Mouse (Mus musculus) lung, postnatal 10 days (tissue): ENCODE measurements around the gene Hoxb8.

Experiments
- DNase-seq: peaks from one replicate; pipeline ENCODE4 v3.0.0; 2021

Gene Hoxb8

DNA sequence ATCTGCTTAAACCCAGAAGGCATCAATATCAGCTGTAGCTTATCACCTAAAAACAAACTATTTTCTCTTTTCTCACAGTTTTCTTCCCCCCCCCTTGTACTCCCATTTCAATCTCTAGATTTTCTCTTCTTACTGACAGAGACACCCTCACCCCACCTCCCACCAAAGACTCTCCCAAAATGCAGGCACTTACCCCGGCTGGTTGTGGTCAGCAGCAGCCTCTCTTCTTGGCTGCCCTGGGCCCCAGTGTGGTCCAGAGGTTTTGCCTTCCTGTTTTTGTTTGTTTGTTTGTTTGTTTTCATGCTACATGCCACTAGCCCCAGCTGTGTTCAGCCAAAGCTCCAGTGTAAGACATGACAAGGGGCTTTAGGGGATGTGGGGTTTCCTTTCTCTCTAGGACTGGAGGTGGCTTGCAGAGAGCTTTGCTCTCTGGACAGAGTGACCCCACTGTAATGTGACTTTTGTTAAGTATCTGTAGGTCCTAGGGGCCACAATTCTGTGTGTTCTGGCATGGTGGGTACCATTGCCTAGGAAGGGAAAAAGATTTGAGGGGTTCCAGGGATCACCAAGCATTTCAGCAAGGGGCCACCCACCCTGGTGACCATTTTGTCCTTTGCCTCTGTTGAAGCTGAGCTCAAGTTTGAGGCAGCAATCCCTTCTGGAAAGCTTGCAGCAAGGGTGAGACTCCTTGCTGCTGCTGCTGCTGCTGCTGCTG lies 13.5 kb upstream of the Hoxb8 start:
- DNase-seq, result no peak

DNA sequence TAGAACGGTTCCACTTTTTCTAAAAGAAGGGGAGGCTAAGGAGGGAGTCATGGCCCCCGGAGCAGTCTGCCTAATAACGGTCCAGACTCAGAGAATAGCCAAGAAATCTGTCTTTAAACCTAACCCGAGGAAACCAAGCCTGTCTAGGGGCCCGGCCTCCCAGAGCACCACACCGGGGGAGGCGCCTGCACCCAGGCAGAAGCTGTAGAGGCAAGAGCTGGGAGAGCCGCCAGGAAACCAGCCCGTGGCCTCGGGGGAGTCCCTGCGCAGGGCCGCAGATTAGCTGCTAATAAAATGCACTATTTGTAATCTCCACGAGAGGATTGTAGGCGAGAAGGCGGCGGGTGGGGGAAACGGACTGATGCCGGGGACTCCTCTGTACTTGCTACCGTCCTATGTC lies 11.8 kb upstream of the Hoxb8 start:
- DNase-seq, result peak; percentile 37

DNA sequence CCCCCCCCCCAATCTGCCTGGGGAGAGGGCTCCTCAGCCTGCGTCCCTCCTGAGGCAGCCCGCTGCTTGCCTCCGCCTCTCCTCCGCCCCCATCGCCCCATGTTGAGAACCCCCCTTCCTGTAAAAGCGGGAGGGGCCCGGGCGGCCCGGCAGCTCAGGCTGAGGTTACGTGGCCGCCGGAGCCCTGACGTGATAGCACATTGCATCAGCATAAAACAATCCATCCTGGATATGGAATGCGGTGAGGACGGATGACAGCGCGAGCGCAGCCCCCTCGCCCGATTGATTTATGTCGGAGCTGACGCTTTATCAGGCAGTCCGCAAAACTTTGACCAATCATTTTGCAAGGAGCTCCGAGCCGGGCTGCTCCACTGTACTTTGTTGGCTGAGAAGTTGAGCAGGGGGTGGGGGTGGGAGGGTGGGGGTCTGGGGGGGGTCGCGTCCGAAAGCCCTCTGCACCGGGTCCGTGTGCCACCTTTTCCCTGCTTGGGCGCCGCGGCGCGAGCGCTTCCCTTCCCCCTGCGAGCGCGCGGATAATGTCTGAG lies 10.6 kb upstream of the Hoxb8 start, which contains the start of gene Hoxb9:
TSS of gene Hoxb9 (plus strand) at position 462 of the 545 bp plus-strand sequence.
- DNase-seq, result no peak

DNA sequence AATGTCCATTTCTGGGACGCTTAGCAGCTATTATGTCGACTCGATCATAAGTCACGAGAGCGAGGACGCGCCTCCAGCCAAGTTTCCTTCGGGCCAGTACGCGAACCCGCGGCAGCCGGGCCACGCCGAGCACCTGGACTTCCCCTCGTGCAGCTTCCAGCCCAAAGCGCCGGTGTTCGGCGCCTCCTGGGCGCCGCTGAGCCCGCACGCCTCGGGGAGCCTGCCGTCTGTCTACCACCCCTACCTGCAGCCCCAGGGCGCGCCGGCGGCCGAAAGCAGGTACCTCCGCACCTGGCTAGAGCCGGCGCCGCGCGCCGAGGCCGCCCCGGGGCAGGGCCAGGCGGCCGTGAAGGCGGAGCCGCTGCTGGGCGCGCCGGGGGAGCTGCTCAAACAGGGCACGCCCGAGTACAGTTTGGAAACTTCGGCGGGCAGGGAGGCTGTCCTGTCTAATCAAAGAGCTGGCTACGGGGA lies 10.1 kb upstream of the Hoxb8 start:
- DNase-seq, result no peak

DNA sequence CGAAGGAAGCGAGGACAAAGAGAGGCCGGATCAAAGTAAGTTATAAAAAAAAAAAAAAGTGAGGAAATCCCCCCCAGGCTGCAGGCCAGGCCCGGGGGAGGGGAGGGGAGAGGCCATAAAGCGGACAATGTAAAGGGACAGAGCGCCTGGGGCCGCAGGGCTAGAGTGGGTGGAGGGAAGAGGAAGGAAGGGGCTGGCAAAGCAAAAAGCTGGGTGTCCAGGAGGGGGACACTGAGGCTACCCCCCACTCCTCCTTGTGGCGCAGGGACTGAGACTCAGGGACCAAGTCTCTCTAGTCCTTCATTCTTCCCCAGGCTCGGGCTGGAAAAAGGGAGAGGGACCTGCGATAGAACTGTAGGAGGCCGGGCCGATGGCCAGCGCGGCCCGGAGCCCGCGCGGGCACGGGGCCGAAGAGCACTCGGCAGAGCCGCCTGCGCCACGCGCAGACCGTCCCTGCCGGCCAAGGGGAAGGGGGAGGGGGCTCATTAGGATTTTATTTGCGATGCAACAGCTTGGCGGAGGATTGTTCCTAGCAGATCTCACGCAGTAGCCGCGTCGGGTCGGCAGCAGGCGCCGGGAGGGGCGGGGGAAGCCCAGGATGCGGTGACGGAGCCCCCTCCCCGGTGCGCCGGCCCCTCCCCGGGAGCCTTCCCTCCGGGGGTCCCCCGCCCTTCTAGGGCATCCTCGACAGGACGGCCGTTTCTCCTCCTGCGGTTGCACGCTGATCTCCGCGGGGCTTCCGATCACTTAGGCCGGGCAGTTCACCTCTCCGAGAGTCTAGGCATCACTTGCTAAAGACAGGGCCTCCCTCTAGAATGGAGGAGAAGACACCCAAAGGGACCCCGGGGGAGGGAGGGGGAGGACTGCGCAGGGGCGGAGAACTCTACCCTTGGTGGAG lies 9.4 kb upstream of the Hoxb8 start:
- no peak for DNase-seq

DNA sequence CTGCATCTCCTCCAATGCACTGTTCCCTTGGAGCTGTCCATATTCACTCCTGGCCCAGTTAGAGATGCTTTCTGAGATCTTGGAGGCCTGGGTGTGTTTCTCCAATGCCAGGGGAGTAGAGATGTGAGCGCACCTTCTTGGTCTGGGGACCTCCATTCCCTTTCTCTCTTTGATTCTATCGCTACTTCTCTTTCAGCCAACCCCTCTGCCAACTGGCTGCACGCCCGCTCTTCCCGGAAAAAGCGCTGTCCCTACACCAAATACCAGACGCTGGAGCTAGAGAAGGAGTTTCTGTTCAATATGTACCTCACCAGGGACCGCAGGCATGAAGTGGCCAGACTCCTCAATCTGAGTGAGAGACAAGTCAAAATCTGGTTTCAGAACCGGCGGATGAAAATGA lies 7.3 kb upstream of the Hoxb8 start:
- no peak for DNase-seq

DNA sequence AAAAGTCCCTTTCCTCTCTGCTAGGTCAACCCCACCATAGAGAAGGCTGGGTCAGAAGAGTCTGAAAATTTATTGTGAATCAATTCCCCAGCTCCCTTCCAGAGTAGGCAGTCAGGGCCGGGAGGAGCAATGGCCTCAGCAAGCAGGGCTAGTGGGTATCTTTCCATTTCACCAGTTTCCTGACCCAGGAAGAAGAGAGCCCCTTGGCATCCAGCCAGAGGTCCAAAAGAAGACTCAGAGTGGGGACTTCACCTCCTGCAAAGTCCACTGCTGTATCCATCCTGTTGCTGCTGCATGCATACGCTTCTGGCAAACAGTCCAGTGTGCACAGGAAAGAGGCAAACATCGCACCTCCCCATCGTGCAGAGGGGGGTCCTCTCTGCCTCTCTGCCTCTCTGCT lies 5.8 kb upstream of the Hoxb8 start:
- DNase-seq, result no peak

DNA sequence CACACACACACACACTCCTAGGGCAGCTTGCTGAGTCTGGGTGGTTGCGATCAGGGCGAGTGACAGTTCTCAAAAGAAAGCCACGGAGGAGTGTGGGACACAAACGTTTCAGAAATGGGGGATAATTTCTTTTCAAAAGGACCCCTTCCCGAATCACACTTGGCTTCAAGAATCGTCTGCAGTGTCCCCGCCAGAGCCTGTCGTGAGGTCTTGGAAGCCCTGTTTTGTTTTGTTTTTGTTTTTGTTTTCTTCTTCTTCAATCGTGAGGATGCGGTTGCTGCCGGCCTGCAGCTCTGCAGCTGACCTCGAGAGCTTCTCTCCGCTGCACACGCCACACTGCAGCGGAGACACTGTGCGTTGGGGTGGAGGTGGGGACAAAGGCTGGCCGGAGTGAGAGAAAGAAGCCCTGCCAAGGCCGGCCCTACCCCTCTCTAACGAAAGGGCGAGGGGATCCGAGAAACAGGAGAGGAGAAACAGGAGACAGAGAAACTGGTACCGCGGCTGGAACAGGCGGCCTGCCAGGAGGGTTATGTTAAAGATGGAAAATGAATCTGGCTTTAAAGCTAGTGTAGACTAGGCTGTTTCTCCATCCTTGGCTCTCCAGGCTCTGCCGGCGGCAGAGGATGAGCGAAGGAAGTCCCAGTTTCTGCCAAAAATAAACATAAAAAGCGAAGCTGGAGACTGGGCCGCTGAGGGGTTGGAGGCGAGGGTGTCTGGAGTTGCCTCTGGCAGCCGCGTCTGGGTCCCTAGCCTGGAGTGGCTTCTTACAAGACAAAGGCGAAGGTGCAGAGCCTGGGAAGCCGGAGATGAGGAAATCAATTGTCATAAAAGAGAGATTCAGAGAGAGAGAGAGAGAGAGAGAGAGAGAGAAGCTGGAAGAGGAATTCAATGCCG lies 4.3 kb upstream of the Hoxb8 start:
- DNase-seq, result no peak

DNA sequence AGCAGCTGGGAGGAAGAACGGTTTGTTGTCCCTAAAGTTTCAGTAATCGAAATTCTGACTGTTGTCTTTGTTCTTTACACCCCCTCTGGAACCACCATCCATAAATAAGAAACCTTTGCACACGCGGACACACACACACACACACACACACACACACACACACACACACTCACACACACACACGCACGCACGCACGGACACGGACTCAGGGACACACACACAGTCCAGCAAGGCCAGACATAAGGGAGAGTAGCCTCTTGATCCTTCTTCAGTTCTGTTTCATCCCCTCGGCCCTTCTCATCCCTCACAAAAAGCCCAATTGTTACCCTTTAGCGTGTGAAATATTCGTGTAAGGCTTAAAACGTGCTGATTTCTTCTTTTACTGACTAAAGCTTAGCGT lies 3.4 kb upstream of the Hoxb8 start:
- DNase-seq, result no peak

DNA sequence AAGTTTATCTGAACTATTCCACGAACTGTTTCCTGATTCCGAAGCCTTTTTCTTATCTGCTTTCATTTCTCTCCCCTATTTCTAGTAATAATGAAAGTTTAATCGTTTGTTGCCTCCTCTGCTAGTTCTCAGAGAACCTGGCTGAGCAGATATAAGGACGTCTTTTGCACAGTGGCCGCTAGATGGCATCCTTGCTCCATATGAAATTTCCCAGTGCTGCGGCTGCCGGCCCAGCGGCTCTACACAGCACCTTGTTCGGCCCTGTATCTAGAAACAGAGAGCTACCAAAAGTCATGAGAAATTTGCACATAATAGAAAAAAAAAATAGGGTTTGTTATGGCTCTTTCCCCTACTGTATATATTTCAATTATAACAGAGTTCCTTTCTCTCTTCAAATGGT lies 2.9 kb upstream of the Hoxb8 start:
- DNase-seq, result peak; percentile 89

DNA sequence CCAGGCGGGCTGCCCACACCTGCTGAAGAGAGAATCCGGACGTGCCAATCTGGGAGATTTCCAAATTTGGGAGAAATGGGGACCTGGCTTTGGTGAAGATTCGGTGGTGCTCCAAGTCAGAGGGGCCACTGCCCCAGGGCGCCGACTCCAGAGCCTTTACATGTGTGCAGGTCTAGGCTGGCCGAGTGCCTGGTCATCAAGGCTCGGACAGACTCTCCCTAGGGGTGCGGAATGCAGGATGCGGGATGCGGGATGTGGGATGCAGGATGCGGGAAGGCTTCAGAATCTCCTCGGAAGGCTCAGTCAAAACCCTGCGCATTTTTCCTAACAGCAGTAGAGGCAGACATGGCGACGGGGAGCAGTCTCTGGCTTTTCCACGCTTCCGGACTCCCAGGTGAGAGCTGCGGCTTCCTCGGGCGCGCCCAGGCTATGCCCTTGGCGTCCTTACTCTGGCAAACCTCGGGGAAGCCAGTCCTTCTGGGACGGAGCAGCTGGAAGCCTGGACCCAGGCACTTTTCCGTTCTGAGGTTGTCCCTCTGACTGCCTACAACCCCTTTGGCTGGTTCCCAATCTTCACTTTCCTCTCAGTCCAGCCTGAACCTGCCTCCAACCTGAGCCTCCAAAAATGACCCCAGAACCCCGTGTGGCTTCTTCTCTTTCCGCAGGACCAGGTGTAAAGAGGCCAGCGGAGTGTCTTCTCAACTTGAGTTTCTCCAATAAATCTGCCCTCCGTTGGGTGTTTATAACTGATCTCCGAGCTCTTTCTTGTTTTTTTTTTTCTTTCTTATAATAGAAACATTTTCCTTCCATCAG lies 2.1 kb upstream of the Hoxb8 start:
- DNase-seq, result no peak

DNA sequence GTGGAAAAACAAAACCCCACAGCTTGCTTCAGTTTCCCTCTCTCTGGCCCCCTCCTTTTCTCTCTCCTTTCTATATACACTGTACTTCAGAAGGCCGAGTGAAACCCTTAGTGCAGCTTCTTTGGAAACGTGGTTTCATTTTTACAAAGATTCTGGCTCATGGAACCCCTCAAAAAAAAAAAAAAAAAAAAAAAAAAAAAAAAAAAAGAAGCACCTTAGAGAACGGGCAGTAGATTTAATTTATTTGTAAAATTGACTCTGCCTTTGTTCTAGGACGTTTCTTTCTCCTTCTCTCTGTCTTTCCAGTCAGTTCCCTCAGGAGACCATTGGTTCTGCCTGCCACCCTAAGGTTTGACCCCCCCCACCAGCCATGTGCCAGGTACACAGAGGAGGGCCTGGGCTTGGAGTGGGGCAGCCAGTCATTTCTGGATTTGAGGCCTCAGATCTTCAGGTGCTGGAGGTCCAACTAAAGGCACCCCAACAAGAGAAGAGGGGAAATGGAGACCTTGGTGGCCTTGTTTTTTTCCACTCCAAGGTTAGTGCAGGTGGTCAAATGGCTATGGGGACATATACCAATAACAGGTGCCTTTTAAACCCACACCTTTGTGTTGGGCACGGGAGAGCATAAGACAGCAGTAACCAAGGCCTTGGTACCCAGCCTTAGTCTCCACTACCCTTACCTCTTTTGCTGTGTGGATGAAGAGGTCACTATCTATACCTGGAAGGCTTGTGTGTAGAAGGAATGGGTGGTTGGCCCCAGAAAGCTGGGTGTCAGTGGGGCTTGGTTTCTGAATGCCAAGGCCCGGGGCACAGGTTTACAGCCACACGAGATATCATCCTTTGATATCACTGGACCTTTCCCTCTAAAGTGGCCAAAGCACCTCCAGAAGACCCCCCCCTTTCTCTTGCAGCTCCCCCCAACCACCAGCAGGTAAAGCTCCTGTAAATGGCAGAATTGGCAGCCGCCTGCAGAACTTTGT lies 1.0 kb upstream of the Hoxb8 start:
- DNase-seq, result no peak

DNA sequence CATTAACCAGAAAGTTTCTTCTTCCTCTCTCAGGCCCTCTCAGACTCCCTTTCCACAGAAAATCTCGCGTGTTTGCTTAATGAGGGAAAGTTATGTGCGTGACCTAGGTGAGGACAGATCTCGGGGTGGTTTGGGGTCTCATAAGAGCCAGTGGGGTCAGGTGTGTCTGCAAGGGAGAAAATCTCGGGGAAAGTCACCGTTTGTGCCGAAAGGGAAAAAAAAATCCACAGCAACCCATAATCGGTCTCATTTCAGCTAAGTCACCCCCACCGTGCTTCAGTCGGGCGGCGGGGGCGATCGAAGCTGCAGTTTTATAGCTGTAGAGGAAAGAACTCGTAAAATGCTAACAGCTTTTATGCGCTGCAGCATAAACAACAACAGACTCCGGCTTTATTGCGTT lies 309 bp upstream of the Hoxb8 start:
- DNase-seq, result no peak

DNA sequence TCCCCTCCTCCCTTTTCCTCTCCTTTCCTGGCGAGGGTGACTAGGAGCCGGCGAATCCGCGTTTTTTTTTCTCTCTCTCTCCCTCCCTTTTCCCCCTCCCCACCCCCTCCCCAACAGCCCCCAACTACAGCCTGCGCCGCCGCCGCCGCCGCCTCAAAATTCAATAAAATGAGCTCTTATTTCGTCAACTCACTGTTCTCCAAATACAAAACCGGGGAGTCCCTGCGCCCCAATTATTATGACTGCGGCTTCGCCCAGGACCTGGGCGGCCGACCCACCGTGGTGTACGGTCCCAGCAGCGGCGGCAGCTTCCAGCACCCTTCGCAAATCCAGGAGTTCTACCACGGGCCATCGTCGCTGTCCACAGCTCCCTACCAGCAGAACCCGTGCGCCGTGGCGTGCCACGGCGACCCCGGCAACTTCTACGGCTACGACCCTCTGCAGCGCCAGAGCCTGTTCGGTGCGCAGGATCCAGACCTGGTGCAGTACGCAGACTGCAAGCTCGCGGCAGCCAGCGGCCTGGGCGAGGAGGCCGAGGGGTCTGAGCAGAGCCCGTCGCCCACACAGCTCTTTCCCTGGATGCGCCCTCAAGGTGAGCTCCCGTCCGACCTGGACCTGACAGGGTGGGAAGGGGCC lies 1.2 kb downstream of the Hoxb8 start:
- DNase-seq, result no peak

DNA sequence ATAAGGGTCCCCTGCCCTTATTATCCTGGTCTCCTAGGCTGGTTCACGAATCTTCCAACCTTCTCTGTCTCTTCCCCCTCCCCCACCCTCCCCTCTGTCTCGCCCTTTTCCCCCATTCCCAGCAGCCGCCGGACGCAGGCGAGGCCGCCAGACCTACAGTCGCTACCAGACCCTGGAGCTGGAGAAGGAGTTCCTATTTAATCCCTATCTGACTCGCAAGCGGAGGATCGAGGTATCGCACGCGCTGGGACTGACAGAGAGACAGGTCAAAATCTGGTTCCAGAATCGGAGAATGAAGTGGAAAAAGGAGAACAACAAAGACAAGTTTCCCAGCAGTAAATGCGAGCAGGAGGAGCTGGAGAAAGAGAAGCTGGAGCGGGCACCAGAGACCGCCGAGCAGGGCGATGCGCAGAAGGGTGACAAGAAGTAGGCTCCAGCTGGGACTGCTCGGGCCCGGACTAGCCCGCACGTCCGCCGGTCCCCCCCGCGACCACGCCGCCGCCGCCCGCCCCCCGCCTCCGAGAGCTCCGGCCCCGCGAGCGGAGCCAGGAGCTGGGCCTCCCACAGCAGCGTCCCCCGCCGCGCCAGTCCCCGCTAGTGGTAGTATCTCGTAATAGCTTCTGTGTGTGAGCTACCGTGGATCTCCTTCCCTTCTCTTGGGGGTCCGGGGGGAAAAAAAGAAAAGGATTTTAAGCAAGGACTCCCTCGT lies 2.5 kb downstream of the Hoxb8 start:
- peak; percentile 78 for DNase-seq

DNA sequence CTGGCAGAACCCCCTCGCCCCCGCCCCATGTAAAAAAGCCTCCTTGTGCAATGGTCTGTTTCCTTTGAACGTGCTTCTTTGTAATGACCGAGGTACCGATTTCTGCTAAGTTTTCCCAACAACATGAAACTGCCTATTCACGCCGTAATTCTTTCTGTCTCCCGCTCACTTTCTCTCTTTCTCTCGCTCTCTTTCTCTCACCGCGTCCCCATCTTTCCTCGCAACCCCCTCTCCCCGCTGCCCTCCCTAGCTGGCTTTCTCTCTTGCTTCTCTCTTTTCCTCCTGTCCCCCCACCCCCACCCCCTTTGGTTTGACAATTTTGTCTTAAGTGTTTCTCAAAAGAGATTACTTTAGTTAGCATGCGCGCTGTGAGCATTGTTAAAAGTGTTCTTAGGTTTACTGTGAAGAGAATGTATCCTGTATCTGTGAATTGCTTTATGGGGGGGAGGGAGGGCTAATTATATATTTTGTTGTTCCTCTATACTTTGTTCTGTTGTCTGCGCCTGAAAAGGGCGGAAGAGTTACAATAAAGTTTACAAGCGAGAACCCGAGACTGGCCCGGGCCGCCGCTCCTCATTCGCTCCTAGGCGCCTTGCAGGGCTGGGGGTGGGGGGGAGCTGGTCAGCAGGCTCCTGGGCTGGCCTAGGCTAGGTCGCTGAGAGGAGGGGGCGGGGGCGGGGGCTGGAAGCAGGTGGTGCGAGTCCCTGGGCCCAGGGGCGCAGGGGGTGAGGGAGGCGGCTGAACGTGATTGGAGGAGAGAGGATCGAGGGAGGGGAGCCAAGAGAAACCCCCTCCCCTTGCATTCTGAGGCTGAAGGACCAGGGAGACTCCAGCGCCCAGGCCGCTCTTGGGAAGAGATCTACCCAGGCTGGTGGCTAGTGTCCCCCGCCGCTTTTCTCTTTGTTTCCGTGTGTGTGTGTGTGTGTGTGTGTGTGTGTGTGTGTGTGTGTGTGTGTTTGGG lies 3.3 kb downstream of the Hoxb8 start:
- peak; percentile 43 for DNase-seq

DNA sequence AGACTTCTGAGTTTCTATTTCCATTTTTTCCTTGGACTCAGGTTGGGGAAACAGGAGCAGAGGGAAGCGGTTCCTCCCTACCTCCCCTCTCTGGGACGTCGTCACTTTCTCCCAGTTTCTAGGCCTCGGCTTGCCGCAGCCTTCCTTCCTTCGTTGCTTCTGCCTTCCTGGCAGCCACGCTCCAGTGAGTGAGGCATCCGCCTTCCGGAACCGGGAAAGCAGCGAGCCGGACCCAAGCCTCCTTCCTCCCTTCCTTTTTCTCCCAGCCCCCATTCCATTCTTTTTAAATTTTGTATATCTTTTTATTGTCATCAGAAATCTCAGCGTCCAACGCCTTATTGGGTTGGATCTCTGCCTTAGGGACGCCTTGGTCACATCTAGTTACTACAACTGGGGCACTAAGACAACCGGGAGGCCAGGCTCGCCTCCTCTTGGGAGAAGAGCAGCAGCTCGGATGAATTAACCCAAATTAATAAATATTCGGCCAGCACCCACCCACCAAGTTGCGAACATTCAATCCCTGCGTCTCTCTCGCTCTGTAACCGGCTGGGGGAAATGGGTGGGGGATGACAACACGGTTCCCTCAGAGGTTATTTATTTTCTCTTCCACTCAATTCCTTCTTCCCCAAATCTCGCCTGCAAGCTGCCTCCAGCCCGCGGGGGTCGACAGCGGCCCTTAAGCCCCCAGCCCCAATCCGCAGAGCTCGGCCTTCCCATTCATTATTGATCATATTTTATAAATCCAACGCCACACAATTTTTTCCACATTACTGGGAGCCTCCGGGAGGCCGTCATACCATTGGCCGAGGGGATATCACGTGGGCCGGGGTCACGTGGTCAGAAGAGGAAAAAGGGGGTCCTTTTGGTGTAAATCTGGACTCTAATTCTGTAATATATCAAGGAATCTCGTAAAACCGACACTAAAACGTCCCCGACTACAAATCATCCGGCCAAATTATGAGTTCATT lies 4.3 kb downstream of the Hoxb8 start, which contains the start of gene Hoxb7:
TSS of gene Hoxb7 (plus strand) at position 853 of the 968 bp plus-strand sequence.
- peak; percentile 82 for DNase-seq
